Mouse (Mus musculus) liver, adult (tissue): ENCODE results near the gene Tcf7l1.

Source experiments
- GATA4 ChIP-seq: IDR thresholded peaks from 2 replicates; pipeline ENCODE4 v1.6.1; 2014; ENCODE audit warnings: mild to moderate bottlenecking, low read length; ENCODE audit not compliant: insufficient replicate concordance

The Tcf7l1 gene

DNA sequence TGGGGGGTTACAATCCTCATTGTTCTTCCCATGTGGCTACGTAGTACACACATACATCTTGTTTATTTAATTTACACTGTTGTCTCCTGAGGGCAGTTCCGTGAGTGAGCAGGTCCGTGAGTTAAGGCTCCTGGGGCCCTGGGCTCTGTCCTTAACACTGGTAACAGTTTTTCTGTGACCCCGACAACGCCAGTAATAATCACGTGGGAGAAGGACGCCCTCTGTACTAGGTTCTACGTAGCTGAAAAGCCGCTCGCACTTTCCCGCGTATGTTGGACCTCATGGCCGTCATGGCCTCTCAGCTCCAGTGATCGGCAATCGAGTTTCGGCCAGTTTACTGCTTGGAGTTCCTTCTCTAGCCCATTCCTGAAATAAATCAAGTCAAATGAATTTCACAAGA is 6.4 kb upstream of the Tcf7l1 start:
- TF ChIP-seq GATA4, result no peak

DNA sequence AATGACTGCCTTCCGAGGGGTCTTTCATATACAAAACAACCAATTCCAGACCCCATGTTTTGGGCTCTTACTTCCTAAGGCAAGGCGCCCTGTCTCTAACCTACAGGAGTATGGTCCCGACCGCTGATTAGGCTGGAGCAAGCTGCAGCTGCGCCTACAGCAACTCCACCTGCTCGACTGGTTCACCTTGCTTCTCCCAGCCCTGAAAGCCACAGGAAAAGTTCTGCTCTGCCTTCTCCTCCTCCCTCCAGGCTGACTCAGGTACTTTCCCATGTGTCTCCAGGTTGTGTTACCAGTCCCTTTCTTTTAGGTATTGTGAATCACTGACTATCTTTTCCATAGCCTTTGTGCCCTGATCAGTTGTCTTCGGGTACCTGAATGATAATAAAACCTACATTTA is 5.8 kb upstream of the Tcf7l1 start:
- TF ChIP-seq GATA4, result no peak

GRCm38 (mm10) chr6:72792641-72793040 is 3.6 kb upstream of the Tcf7l1 start:
- no peak for TF ChIP-seq GATA4

- TF ChIP-seq GATA4, result 0 out of 2 replicates have a peak, but pooled peaks have one; percentile 1
These were observed 834 bp downstream of the Tcf7l1 start for GRCm38 (mm10) chr6:72787948-72788891.

DNA sequence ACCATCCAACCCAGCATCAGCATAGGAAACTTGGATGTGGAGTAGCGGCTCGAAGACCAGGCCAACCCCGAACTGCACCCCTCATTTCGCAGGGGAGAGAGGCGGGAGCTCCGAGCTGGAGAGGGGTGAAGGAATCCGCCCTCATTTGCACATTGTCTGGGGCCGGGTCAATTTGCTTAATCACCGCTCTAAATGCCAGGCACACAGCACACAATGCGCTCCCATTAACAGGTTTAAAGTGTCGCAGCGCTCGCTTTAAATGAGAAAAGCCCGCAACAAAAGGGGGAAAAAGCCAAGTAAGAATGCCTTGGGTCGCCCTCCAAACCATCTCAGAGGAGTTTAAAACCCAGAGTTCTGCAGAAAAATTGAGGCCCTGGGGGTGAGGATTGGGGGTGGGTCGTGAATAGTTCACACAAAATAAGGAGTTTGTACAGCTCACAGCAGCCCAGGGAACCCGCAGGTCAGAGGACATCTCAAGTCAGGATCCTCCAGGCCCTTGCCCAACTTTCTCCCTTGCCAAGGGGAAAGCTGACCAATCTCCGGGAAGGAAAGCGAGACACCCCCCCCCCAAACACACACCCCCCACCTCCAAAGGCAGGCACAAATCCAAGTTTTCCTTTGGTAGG is 1.6 kb downstream of the Tcf7l1 start:
- peak; percentile 4; the same call in 1 of the 2 replicates for TF ChIP-seq GATA4

DNA sequence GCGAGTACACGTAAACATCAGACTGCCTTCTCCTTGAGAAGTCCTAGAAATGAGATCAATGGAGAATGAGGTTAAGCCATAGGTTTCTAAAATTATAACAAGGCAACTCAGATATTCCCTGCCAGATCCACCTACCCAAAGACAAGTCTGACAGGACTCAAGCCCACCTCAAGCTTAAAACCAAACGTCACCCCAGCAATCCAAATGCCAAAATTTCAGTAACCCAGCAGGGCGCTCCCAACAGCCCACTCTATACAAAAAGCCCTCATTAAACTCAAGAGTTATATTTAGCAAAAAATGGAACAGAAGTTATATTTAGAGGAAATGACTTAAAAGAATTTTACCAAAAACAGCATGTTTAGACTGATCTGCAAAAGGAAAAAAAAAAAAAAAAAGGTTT is 5.3 kb downstream of the Tcf7l1 start:
- TF ChIP-seq GATA4, result no peak

- TF ChIP-seq GATA4, result no peak
These were observed 10.0 kb downstream of the Tcf7l1 start for GRCm38 (mm10) chr6:72778779-72779776.

DNA sequence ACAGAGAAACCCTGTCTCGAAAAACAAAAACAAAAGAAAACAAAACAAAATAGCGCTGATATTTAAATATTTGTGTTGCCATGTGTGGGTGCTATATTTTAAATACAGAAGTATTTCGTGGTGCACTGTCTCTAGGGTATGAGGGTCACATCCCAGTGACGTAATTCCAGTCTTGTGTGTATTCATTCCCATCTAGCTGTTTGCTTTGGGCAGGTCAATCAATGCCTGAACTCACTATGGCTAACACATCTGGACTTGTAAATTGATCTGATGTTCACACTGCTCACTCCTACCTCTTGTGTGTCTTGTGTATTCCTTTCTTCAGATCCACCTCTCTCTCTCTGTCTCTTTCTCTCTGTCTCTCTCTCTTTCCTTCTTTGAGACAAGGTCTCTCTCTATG is 11.8 kb downstream of the Tcf7l1 start:
- TF ChIP-seq GATA4, result no peak

DNA sequence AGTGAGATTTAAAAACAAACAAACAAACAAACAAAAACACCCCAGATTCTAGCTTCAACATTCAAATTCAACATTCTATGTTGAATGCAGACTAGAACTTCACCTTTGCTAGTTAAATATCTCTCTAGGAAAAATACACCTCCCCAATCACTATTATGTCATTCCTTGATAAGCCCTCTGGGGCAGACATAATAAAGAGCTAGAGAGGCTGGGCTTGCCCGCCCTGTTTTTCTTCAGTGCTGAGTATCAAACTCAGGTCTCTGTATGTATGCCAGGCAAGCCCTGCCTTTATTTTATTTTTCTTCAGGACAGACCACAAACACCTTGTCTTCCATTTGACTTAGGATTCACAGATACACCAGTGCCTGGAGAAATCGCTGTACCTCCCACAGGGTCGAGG is 14.8 kb downstream of the Tcf7l1 start:
- no peak for TF ChIP-seq GATA4

DNA sequence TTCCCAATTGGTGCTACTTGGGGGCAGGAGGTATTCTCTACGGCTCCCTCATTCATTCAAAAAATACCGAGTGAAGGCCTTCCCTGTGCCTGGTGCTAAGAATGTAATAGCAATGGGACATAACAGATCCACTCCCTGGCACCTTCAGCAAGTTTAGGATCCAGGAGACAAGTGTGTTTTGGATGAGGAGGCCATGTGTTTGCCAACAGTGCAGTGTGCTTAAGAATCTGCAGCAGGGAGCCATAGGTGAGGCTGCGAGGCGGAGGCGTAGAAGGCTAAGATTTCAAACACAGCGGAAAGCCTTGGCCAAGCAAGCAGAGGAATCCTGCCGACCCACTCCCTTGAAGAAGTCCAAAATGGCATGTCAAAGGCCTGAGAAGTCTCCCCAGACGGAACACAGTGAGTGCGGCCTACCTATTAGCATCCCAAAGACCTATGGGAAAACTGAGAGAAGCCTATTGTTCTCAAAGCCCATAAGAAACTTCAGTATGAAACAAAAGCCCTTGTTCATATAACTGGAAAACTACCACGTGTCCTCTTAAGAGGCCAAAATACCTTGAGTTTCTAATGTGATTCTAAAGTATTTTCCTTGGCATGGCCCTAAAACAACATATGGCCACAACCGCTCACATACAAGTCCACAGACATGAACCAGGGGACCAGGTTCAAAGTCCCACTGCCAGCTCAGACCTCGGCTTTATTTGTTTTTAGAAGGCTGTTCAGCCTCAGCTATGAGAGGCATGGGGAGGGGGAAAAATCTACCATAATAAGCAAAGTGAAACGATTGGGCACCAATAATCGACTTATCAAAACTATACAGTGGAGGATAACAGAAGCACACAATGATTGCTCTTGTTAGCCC is 18.9 kb downstream of the Tcf7l1 start:
- no peak for TF ChIP-seq GATA4

DNA sequence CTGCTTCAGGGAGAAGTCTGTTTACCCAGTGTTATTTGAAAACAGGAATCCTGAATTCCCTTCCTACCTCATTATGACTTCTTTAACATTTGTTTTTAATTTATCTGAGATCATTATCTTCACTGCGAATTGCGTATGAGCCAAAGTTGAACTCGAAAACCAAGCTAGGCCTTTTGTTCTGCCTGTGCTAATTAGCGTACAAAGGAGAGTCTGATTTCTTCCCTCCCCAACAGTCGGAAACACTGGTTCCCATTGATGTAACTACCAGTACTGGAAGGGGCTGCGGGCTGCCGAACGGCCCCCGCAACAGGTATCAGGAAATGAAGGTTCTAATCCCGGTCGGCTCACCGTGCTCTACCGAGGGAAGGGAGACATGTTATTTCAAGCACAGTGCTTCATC is 19.7 kb downstream of the Tcf7l1 start:
- TF ChIP-seq GATA4, result no peak

DNA sequence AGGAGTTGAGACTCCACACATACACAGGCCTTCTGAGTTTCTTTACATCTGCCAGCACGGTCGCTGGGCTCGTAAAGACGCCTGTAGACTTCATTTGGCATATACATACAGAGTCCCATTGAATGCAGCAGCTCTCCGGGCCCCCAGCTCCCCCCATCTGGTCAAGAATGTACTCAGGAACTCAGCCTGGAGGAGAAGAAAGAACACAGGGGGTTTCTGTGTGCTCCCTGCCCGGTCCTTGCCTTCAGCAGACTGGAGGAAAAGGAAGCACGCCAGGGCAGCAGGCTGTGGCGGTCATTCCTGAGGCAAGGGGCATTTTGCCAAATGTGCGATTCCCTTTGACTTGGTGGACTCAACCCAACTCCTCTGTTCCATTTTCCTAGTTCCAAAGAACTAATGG is 20.2 kb downstream of the Tcf7l1 start:
- TF ChIP-seq GATA4, result no peak

GRCm38 (mm10) chr6:72768097-72768496 is 21.0 kb downstream of the Tcf7l1 start:
- no peak for TF ChIP-seq GATA4

- no peak for TF ChIP-seq GATA4
These were observed 25.4 kb downstream of the Tcf7l1 start for GRCm38 (mm10) chr6:72763616-72764015.
